Mouse (Mus musculus) telencephalon, adult 2 months (tissue): ENCODE measurements at regions not wholly inside any gene's neighbourhood (a gene's known extent, or its start where the extent isn't known, plus 50 kb on each side); places are given as distances from the start of the nearest gene placed in this dataset.

ENCODE experiments used
- DNase-seq: peaks from one replicate; pipeline ENCODE4 v3.0.0-alpha.2; 2011; ENCODE audit warnings: low read depth, low spot score

GRCm38 (mm10) chr10:96786903-96787571, 170.2 kb downstream of the Btg1 start:
- no peak for DNase-seq

- DNase-seq: no peak
Observed at GRCm38 (mm10) chr10:96787572-96787946, 170.8 kb downstream of the Btg1 start.

- DNase-seq: no peak
Observed at GRCm38 (mm10) chr10:96788352-96789016, 171.7 kb downstream of the Btg1 start.

GRCm38 (mm10) chr10:96797116-96797515, 180.3 kb downstream of the Btg1 start:
- no peak for DNase-seq

GRCm38 (mm10) chr10:96800801-96801200, 184.0 kb downstream of the Btg1 start:
- DNase-seq: no peak

GRCm38 (mm10) chr10:96804030-96804784, 187.4 kb downstream of the Btg1 start:
- DNase-seq: no peak

GRCm38 (mm10) chr10:96806579-96806978, 189.8 kb downstream of the Btg1 start:
- DNase-seq: no peak

GRCm38 (mm10) chr10:96821852-96822251, 205.0 kb downstream of the Btg1 start:
- DNase-seq: no peak

- DNase-seq: no peak
Observed at GRCm38 (mm10) chr10:96822344-96823335, 205.8 kb downstream of the Btg1 start.

- no peak for DNase-seq
Observed at GRCm38 (mm10) chr10:96826234-96826788, 209.5 kb downstream of the Btg1 start.

- no peak for DNase-seq
Observed at GRCm38 (mm10) chr10:96827971-96828370, 211.2 kb downstream of the Btg1 start.

- peak; percentile 15 for DNase-seq
Observed at GRCm38 (mm10) chr10:96828581-96829246, 211.9 kb downstream of the Btg1 start.

GRCm38 (mm10) chr10:96831071-96831470, 214.3 kb downstream of the Btg1 start:
- DNase-seq: no peak

- no peak for DNase-seq
Observed at GRCm38 (mm10) chr10:96837230-96837629, 220.4 kb downstream of the Btg1 start.

- DNase-seq: no peak
Observed at GRCm38 (mm10) chr10:96841128-96841527, 224.3 kb downstream of the Btg1 start.

- no peak for DNase-seq
Observed at GRCm38 (mm10) chr10:96841956-96842355, 225.2 kb downstream of the Btg1 start.

GRCm38 (mm10) chr10:96845906-96846305, 229.1 kb downstream of the Btg1 start:
- DNase-seq: no peak

- DNase-seq: no peak
Observed at GRCm38 (mm10) chr10:96847028-96847427, 230.2 kb downstream of the Btg1 start.

- DNase-seq: no peak
Observed at GRCm38 (mm10) chr10:96847433-96848165, 230.8 kb downstream of the Btg1 start.

GRCm38 (mm10) chr10:96848496-96848895, 231.7 kb downstream of the Btg1 start:
- no peak for DNase-seq
